Mouse (Mus musculus) regulatory T cell (primary cell): ENCODE measurements around the gene Snx1.

Source experiments
- in situ Hi-C: fragments of 300-600 bp; cut with MboI, MseI; formaldehyde crosslinking; loops from one replicate; pipeline ENCODE4 v1.15.1; 2025; ENCODE audit warnings: high pct_unique_total_duplicates

Gene Snx1

DNA sequence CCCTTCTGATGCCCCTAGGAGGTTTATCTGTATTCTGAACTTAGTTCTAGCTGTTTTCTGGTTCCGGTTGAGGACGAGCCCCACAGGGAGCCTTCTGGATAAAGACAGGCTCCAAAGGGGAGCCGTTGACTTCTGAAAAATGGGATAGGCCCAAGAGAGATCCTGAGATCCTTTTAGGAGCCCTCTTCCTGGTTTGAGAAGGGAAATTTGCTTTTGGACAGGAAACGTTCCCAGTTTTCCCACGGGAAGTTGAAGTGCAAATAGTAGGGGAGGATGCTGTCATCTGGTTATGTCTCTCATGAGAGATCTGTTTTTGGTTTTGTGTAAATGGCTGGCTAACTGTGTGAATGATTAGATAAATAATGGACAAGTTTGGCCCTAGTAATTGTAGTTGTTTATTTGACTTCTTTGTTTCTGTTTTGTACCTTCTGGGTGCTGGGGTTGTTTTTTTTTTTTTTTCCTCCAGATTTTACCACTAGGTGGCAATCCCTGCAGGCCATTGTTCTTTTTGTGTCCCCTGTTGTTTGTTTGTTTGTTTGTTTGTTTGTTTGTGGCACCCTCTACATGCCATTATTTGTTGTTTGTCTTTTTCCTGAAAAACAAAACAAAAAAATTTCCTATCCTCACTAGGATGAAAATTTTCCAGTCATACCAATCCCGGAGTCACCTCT lies 76.3 kb downstream of the Snx1 start:
- in situ Hi-C loops: no loop called here

DNA sequence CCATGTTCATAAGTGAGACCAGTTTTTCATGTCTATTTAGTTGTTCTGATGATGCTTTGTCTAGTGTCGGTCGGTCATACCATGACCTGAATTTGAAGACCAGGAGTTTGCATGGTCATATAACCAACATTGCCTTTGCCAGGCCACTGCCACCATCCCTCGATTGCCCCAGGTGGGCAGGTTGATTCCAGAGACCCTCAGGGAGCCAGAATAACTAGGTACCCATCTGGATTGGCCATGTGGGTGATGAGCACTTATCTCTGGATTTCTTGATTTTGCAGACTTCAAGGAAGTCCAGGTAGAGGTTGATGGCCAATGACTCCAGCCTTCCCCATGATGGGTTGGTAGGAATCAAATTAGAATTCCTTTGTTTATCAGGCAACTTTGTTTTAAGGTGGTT lies 83.1 kb downstream of the Snx1 start:
- in situ Hi-C loops: no loop called here

DNA sequence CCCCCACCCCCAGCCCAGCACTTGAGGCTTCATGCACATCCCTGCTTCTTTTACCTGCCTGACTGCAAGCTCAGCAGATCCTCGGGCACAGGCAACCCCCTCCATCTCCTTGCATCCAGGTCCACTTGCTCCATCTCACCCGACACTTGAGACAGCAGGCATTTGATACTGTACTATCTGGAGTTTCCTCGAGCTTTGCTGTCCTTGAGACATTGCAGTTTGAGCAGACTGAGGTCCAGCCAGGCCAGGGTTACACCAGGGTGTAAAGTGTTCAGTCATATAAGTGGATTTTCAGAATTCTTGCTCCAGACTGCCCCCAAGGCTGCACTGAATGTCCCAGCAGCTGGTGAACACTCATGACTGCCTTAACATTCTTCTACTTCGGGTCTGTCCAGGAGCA lies 84.1 kb downstream of the Snx1 start:
- in situ Hi-C loops: no loop called here

DNA sequence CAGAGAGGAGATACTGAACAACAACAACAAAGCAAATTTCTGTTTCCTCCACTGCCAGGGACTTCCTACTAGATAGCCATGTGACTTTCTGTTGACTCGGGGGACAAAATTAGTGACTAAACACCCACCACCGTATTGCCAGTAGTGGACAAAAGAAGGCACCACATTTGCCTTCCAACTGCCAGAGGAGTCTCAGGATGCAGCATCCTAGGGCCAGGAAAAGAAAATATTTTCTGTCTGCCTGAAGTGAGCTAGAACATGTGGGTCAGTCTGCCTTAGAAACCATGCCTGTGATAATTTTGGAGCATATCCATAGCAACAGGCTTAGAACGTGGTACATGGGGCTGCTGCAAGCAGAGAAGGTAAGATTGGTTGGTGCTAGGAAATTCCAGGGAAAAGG lies 85.6 kb downstream of the Snx1 start:
- in situ Hi-C loops: no loop called here

GRCm38 (mm10) chr9:66039290-66039689 lies 87.1 kb downstream of the Snx1 start:
- in situ Hi-C loops: no loop called here

DNA sequence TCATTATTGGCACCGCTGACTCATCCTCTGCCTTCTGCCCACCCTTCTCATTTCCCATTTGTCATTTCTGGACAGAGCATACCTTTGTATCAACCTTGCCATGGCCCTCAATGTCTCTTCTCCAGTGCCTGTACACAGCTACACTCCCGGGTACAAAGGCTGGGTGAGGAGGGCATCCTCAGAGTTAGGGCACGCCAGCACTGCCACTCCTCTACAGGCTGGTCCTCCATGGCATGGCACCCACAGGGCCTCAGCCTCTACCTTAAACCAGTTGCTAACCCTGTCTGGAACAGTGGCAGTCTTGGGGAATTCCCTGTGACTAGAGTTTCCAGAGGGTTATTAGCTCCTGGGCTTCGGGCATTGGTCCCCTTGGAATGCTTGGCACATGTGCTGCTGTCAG lies 87.8 kb downstream of the Snx1 start:
- in situ Hi-C loops: no loop called here
